9 mouse cellular contexts compared by ENCODE assay signal in genomic region chr6:53760651-53761058, GRCm38 (mm10). TPM values are rescaled to one million over a fixed set of nuclear protein-coding genes. Genes with fewer than 3 reads are reported as not detected.
DNase-seq lines count a peak whose midpoint lies in the region; ATAC-seq lines count a peak whose summit lies in the region.
"Had no signal": no experiment of that assay in that cellular context is flagged by ENCODE, and none has a peak within 500 bp of the region (broad histone marks: within the 10 kb centered on the region; RNA-seq: fewer than 3 reads in every experiment).

No protein-coding gene starts in this region.

- no peaks in the 10 kb centered on the region for H3K36me3 ChIP-seq in heart, embryonic 12.5 days
- H3K36me3 ChIP-seq in limb, embryonic 13.5 days = no peaks in the 10 kb centered on the region
- H3K36me3 ChIP-seq: embryonic facial prominence, embryonic 12.5 days had no signal

- H3K4me2 ChIP-seq in heart, embryonic 12.5 days = no peak overlapping the region
- H3K4me2 ChIP-seq in limb, embryonic 13.5 days (replicated peaks) = no peak overlapping the region
- H3K4me2 ChIP-seq: embryonic facial prominence, embryonic 12.5 days had no signal

- H3K27ac ChIP-seq in heart, embryonic 12.5 days (ENCODE audit: poor library complexity, severe bottlenecking) = no peak overlapping the region
- H3K27ac ChIP-seq in limb, embryonic 13.5 days = peak overlapping the region; percentile 10; the same call in 1 of the 2 replicates
- H3K27ac ChIP-seq: embryonic facial prominence, embryonic 12.5 days had no signal

- no peak overlapping the region for H3K4me3 ChIP-seq in heart, embryonic 12.5 days
- H3K4me3 ChIP-seq in limb, embryonic 13.5 days = no peak overlapping the region
- H3K4me3 ChIP-seq: embryonic facial prominence, embryonic 12.5 days had no signal

- H3K27me3 ChIP-seq in heart, embryonic 12.5 days (replicated peaks) = no peaks in the 10 kb centered on the region
- H3K27me3 ChIP-seq in limb, embryonic 13.5 days = no peaks in the 10 kb centered on the region
- H3K27me3 ChIP-seq: embryonic facial prominence, embryonic 12.5 days had no signal

- peak; percentile 30 to 48 for DNase-seq in heart, adult 18-20 months
- DNase-seq in cerebellum, postnatal 25 days = peak; percentile 14 to 18
- DNase-seq in heart, postnatal 14 days = peak; percentile 36 to 42
- peak; percentile 10 for DNase-seq in ovary, postnatal 10 days (ENCODE audit: low spot score)

- H3K4me1 ChIP-seq in heart, embryonic 12.5 days (replicated peaks) = peaks cover 21% of the 10 kb centered on the region
- peaks cover 52% of the 10 kb centered on the region for H3K4me1 ChIP-seq in limb, embryonic 13.5 days

- H3K9me3 ChIP-seq in heart, embryonic 12.5 days (replicated peaks) = no peaks in the 10 kb centered on the region
- peaks cover 6% of the 10 kb centered on the region; the same call in 1 of the 2 replicates for H3K9me3 ChIP-seq in limb, embryonic 13.5 days
- H3K9me3 ChIP-seq: embryonic facial prominence, embryonic 12.5 days had no signal

- intact Hi-C loops in heart, postnatal 14 days (cut with DNase I) = no loop called here

- ATAC-seq in heart, embryonic 12.5 days (ENCODE audit: insufficient number of reproducible peaks, low FRiP score) = no peak
- no peak for ATAC-seq in limb, embryonic 13.5 days (ENCODE audit: low FRiP score, low read depth)
- ATAC-seq in erythroid progenitor cell, adult 5-6 weeks (replicated peaks; ENCODE audit: low FRiP score, poor library complexity, severe bottlenecking) = no peak
- ATAC-seq in granulocyte monocyte progenitor cell, adult 5-6 weeks (replicated peaks; ENCODE audit: poor library complexity, severe bottlenecking) = no peak

- H3K9ac ChIP-seq in heart, embryonic 12.5 days = no peak overlapping the region
- no peak overlapping the region for H3K9ac ChIP-seq in limb, embryonic 13.5 days
- H3K9ac ChIP-seq: embryonic facial prominence, embryonic 12.5 days had no signal

- 16% methylated on average over 6 of the region's 6 CpGs for WGBS in heart, embryonic 12.5 days
- 13% methylated on average over 6 of the region's 6 CpGs for WGBS in limb, embryonic 13.5 days

RNA-seq across cellular contexts. Expression of gene Tril, which starts 60.0 kb away (rescaled TPM):
- 1 to 10 TPM; 2.8 to 3.2 TPM for total RNA-seq in heart, adult 18-20 months (2021)
- polyA plus RNA-seq in heart, embryonic 12.5 days (2016; fragmentation: Nextera tagmentation; extraction: Ambion mirVana) = 8.3 and 10.5 TPM in 2 replicates
- total RNA-seq in heart, postnatal 14 days (2021) = 1 to 10 TPM; 9.3 to 9.9 TPM
- polyA plus RNA-seq in limb, embryonic 13.5 days (2015; fragmentation: Nextera tagmentation; extraction: Ambion mirVana) = 93.3 and 104 TPM in 2 replicates
- not detected in 2 replicates for total RNA-seq in erythroid progenitor cell, adult 5-6 weeks (2015; ENCODE audit: low replicate concordance)
- not detected in 2 replicates for total RNA-seq in erythroid progenitor cell, adult 5-6 weeks (2017; ENCODE audit: low replicate concordance)
- total RNA-seq in granulocyte monocyte progenitor cell, adult 5-6 weeks (2014; fragmentation: Nextera tagmentation) = not detected in 2 replicates
- not detected in 2 replicates for total RNA-seq in granulocyte monocyte progenitor cell, adult 5-6 weeks (2017)
